Mouse (Mus musculus): ENCODE data around the gene Eif3l. TPM values are rescaled to one million over a fixed set of nuclear protein-coding genes. Genes with fewer than 3 reads are reported as not detected.
A peak's percentile ranks its signal among the peaks of the same experiment; 100 is the strongest.
"Not testable (repeated sequence)": the region's sequence is repeated elsewhere in the genome, so short reads cannot be mapped to it uniquely, and the experiment has no call there.

Gene Eif3l
- polyA plus RNA-seq, 1 experiment from 2014 or later = 224 TPM

DNA sequence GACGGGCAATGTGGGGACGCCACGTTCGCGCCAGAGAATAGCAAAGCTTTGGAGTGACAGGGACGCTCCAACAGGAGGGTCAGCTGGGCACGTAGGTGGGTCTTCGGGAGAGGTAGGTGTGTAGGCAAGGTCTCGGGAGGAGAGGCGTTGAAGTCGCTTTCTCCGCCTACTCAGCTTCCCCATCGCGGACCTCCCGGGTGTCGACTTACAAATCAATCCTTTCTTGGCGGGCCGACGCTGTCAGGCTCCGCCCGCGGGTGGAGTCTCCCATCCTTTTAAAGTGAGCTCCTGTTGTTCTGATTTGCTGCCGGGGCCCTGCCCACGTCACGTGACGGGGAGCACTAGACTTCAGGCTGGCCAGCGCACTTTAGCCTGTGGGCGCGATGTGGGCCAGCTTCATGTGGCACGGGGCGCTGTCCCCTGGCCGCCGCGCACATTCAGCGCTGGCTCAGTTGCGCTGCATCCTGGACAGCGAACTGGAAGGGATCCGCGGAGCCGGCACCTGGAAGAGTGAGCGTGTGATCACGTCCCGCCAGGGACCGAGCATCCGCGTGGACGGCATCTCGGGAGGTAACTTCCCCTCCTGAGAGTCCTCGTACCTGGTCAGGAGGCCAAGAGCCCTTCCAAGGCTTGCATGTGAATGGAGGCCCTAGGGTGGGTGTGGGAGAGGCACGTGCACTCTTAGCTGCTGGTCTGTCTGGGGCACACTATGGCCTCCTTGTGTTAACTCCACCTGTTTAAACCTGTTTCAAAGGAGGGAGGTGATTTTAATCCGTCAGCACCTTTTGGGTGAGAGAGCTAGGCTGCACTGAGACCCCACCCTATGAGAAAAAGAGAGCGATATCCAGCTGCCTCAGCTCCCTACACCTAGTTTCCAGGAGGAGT lies 44.2 kb upstream of the Eif3l start:
- no peaks in the 10 kb centered on the region for H3K27me3 ChIP-seq (ENCODE audit: control insufficient read depth, insufficient read depth, low read length)
- H3K4me2 ChIP-seq (replicated peaks; ENCODE audit: low read depth, low read length) = peak overlapping the region; percentile 89
- peak overlapping the region; percentile 53 for H3K4me3 ChIP-seq (ENCODE audit: low read depth, low read length)
- WGBS = under 1% methylated on average over 52 of the region's 52 CpGs
- no peaks in the 10 kb centered on the region for H3K9me3 ChIP-seq (ENCODE audit: control insufficient read depth, low read depth, low read length)
- H3K36me3 ChIP-seq (ENCODE audit: control insufficient read depth, insufficient read depth, low read length) = peaks cover 14% of the 10 kb centered on the region; the same call in 1 of the 2 replicates
- H3K9ac ChIP-seq (replicated peaks; ENCODE audit: low read depth, low read length) = peak overlapping the region; percentile 55
- peak; percentile 81 for ATAC-seq (ENCODE audit: insufficient number of reproducible peaks, insufficient read depth, low FRiP score, low read depth)
- peaks cover 20% of the 10 kb centered on the region; the same call in 1 of the 2 replicates for H3K4me1 ChIP-seq (ENCODE audit: control insufficient read depth, insufficient read depth, low read length)
- H3K27ac ChIP-seq (ENCODE audit: low read length) = peak overlapping the region; percentile 93

DNA sequence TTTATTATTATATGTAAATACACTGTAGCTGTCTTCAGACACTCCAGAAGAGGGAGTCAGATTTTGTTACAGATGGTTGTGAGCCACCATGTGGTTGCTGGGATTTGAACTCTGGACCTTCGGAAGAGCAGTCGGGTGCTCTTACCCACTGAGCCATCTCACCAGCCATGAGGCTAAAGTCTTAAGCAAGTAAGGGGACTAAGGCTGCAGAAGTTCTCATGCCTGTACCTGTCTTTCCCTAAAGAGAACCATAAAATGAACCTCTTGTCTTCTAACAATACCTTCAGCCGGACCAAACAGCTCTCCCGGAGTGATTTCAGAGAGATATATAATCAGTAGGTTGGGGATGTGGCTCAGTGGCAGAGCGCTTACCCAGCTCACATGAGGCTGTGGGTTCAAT lies 43.1 kb upstream of the Eif3l start:
- not testable (repeated sequence) for H3K27ac ChIP-seq (ENCODE audit: low read length); ATAC-seq (ENCODE audit: insufficient number of reproducible peaks, insufficient read depth, low FRiP score, low read depth); H3K27me3 ChIP-seq (ENCODE audit: control insufficient read depth, insufficient read depth, low read length); H3K9ac ChIP-seq (replicated peaks; ENCODE audit: low read depth, low read length); H3K4me3 ChIP-seq (ENCODE audit: low read depth, low read length); H3K9me3 ChIP-seq (ENCODE audit: control insufficient read depth, low read depth, low read length)
- 0 out of 2 replicates have a peak, but pooled peaks cover 14% of the 10 kb centered on the region for H3K4me1 ChIP-seq (ENCODE audit: control insufficient read depth, insufficient read depth, low read length)
- H3K36me3 ChIP-seq (ENCODE audit: control insufficient read depth, insufficient read depth, low read length) = peaks cover 22% of the 10 kb centered on the region
- peak overlapping the region; percentile 89 for H3K4me2 ChIP-seq (replicated peaks; ENCODE audit: low read depth, low read length)
- WGBS = 86% methylated on average over 5 of the region's 5 CpGs

DNA sequence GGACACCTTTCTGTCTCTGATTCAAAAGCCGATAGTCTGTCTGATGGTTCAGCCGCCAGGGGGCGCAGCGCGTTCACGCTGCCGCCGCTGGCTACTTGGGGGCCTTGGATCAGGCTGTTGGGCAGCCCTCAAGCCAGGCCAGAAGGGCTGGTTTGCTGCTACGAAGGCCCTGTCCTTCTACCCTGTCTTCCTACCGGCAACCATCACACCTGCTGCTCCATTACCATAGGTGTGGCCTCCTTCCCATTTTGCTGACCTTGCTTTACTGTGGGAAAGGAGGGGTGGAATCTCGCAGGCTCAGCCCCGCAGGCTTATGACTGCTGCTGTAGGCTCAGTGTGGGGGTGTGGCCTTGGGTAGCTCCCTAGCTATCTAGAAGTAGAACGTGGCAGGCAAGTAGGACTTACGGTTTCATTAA lies 37.1 kb upstream of the Eif3l start:
- Histone ChIP-seq H3K27me3 (ENCODE audit: control insufficient read depth, insufficient read depth, low read length) (peaks cover 12% of the 10 kb centered on the region), H3K9me3 (ENCODE audit: control insufficient read depth, low read depth, low read length) (no peaks in the 10 kb centered on the region), H3K4me2 (replicated peaks; ENCODE audit: low read depth, low read length) (no peak overlapping the region; the same call in 1 of the 2 replicates), H3K4me3 (ENCODE audit: low read depth, low read length) (no peak overlapping the region), H3K36me3 (ENCODE audit: control insufficient read depth, insufficient read depth, low read length) (peaks cover 26% of the 10 kb centered on the region), H3K27ac (ENCODE audit: low read length) (no peak overlapping the region), H3K4me1 (ENCODE audit: control insufficient read depth, insufficient read depth, low read length) (peaks cover 20% of the 10 kb centered on the region; the same call in 1 of the 2 replicates), H3K9ac (replicated peaks; ENCODE audit: low read depth, low read length) (no peak overlapping the region)
- 0 out of 2 replicates have a peak, but pooled peaks have one; percentile 19 for ATAC-seq (ENCODE audit: insufficient number of reproducible peaks, insufficient read depth, low FRiP score, low read depth)
- WGBS = 12% methylated on average over 14 of the region's 14 CpGs

DNA sequence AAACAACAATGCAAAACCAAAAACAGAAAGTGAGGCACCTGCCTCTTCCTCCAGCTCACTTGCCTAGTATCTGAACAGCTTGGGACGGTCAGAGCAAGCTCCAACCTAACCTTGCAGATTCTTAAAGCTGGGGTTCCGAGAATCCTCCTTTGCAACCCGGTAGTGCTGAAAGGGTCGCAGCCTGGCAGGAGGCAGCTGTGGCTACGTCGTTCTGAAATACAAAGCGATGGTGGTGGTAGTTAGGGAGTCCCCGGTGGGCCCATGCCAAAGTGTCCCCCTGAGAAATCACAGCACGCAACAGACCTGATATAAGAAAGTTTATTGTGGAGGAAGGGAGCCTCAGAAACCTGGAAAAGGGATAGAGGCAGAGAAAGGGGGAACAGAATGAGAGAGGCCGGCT lies 36.6 kb upstream of the Eif3l start:
- no peaks in the 10 kb centered on the region for H3K9me3 ChIP-seq (ENCODE audit: control insufficient read depth, low read depth, low read length)
- H3K4me2 ChIP-seq (replicated peaks; ENCODE audit: low read depth, low read length) = no peak overlapping the region
- H3K27me3 ChIP-seq (ENCODE audit: control insufficient read depth, insufficient read depth, low read length) = peaks cover 12% of the 10 kb centered on the region
- WGBS = 79% methylated on average over 10 of the region's 10 CpGs
- H3K36me3 ChIP-seq (ENCODE audit: control insufficient read depth, insufficient read depth, low read length) = peaks cover 26% of the 10 kb centered on the region
- no peak for ATAC-seq (ENCODE audit: insufficient number of reproducible peaks, insufficient read depth, low FRiP score, low read depth)
- no peak overlapping the region for H3K4me3 ChIP-seq (ENCODE audit: low read depth, low read length)
- H3K9ac ChIP-seq (replicated peaks; ENCODE audit: low read depth, low read length) = no peak overlapping the region
- peaks cover 20% of the 10 kb centered on the region; the same call in 1 of the 2 replicates for H3K4me1 ChIP-seq (ENCODE audit: control insufficient read depth, insufficient read depth, low read length)
- H3K27ac ChIP-seq (ENCODE audit: low read length) = no peak overlapping the region

DNA sequence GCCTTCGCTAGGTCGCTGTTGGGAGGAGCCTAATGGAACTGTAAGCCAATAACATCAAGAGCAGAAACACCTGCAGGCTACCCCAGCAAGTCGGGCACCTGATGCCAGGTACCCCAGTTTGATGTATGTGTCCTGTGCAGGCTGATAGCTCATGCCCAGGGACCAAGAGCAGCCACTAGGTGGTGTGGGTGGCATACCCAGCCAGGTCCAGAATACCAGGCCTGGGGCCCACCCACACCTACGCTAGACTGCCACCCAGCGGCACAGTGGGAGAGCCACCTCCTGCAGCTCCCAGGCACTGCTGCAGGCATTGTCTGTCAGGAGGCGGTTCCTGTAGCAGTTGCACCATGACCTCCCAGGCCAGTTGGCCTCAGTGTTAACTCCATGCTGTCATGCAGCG lies 36.1 kb upstream of the Eif3l start:
- H3K9me3 ChIP-seq (ENCODE audit: control insufficient read depth, low read depth, low read length) = no peaks in the 10 kb centered on the region
- ATAC-seq (ENCODE audit: insufficient number of reproducible peaks, insufficient read depth, low FRiP score, low read depth) = peak; percentile 70; the same call in 1 of the 2 replicates
- H3K27me3 ChIP-seq (ENCODE audit: control insufficient read depth, insufficient read depth, low read length) = peaks cover 12% of the 10 kb centered on the region
- H3K9ac ChIP-seq (replicated peaks; ENCODE audit: low read depth, low read length) = no peak overlapping the region
- no peak overlapping the region for H3K4me2 ChIP-seq (replicated peaks; ENCODE audit: low read depth, low read length)
- H3K4me1 ChIP-seq (ENCODE audit: control insufficient read depth, insufficient read depth, low read length) = peaks cover 20% of the 10 kb centered on the region; the same call in 1 of the 2 replicates
- no peak overlapping the region for H3K4me3 ChIP-seq (ENCODE audit: low read depth, low read length)
- peaks cover 26% of the 10 kb centered on the region for H3K36me3 ChIP-seq (ENCODE audit: control insufficient read depth, insufficient read depth, low read length)
- WGBS = 22% methylated on average over 7 of the region's 7 CpGs
- H3K27ac ChIP-seq (ENCODE audit: low read length) = no peak overlapping the region

DNA sequence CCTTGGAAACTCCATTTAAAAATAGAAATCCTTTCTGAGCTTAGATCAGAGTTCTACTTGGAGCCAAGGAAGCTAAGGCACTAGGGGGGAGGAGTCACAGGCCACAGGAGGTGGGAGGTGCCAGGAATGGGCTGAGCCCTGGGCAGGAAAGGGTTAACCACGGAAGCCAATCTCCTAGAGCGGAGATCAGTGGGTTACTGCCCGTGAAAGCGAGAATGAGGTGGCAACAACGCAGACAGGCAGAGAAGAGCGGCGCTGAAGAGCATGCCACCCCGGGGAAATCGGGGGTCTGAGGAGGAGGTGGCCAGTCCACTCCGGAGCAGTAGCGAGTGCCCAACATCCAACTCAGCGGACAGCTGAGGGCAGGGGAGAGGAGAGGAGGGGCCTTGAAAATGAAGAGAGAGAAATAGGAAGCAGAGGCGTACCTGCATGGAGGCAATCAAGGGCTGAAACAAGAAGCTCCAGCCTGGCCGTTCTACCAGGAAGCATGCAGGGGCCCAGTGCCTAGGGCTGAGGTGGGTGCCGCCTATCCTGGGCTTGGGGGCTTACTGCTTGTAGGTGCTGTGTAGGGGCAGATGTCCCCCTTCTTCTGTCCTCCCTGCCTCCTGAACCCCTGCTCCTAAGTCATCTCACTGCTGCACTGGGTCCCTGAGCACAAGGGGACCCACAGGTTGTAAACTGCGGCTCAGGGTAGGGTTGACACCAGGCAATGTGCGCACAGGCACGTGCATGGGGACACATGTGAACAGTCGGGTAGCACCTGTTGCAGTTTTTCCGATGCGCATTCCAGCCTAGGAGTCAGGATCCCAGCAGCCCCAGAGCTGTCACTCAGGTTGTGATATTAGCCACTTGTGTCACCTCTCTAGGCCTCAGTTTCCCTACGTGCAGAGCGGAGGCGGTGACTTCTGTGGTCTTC lies 34.2 kb upstream of the Eif3l start:
- Histone ChIP-seq H3K27ac (ENCODE audit: low read length) (no peak overlapping the region), H3K4me2 (replicated peaks; ENCODE audit: low read depth, low read length) (peak overlapping the region; percentile 38), H3K9me3 (ENCODE audit: control insufficient read depth, low read depth, low read length) (no peaks in the 10 kb centered on the region), H3K9ac (replicated peaks; ENCODE audit: low read depth, low read length) (no peak overlapping the region; the same call in 1 of the 2 replicates), H3K36me3 (ENCODE audit: control insufficient read depth, insufficient read depth, low read length) (peaks cover 12% of the 10 kb centered on the region), H3K27me3 (ENCODE audit: control insufficient read depth, insufficient read depth, low read length) (peaks cover 12% of the 10 kb centered on the region), H3K4me1 (ENCODE audit: control insufficient read depth, insufficient read depth, low read length) (peaks cover 20% of the 10 kb centered on the region; the same call in 1 of the 2 replicates), H3K4me3 (ENCODE audit: low read depth, low read length) (peak overlapping the region; percentile 22)
- ATAC-seq (ENCODE audit: insufficient number of reproducible peaks, insufficient read depth, low FRiP score, low read depth) = no peak
- 17% methylated on average over 24 of the region's 24 CpGs for WGBS

DNA sequence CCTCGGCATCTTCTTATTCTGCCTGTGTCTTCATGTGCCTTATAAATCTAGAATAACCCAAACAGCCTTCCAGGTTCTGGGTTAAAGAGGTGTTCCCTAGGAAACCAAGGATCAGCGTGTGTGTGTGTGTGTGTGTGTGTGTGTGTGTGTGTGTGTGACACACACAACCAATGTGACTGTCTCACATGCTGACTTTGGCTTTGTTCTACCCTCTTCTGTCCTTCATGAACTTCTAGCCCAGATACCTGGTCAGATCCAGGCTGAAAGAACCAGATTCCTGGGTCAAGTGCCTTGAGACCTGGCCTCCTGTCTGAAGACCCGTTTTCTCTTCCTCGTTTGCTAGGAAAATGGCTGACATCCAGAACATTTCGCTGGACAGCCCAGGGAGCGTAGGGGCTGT lies 33.4 kb upstream of the Eif3l start, which contains the start of gene Galr3:
TSS of gene Galr3 (plus strand) at position 301 of the 400 bp plus-strand sequence.
- Histone ChIP-seq H3K27ac (ENCODE audit: low read length) (no peak within 1 kb of the TSS), H3K4me2 (replicated peaks; ENCODE audit: low read depth, low read length) (peak within 1 kb of the TSS; percentile 99), H3K27me3 (ENCODE audit: control insufficient read depth, insufficient read depth, low read length) (peaks cover 12% of the 10 kb centered on the region), H3K9ac (replicated peaks; ENCODE audit: low read depth, low read length) (no peak within 1 kb of the TSS; the same call in 1 of the 2 replicates), H3K9me3 (ENCODE audit: control insufficient read depth, low read depth, low read length) (no peaks in the 10 kb centered on the region), H3K36me3 (ENCODE audit: control insufficient read depth, insufficient read depth, low read length) (peaks cover 8% of the 10 kb centered on the region), H3K4me1 (ENCODE audit: control insufficient read depth, insufficient read depth, low read length) (peaks cover 20% of the 10 kb centered on the region; the same call in 1 of the 2 replicates), H3K4me3 (ENCODE audit: low read depth, low read length) (peak within 1 kb of the TSS; percentile 54)
- WGBS = 72% methylated on average over 6 of the region's 6 CpGs
- no peak for ATAC-seq (ENCODE audit: insufficient number of reproducible peaks, insufficient read depth, low FRiP score, low read depth)

Data from stomach, embryonic 14.5 days (tissue).